Mouse (Mus musculus) cerebellum, adult 8-10 months (tissue): ENCODE results near the gene Sult2a4.
"Not testable (repeated sequence)": the region's sequence is repeated elsewhere in the genome, so short reads cannot be mapped to it uniquely, and the experiment has no call there.

Source experiments
- DNase-seq: peaks from one replicate; pipeline ENCODE4 v3.0.0; 2022

Gene Sult2a4

DNA sequence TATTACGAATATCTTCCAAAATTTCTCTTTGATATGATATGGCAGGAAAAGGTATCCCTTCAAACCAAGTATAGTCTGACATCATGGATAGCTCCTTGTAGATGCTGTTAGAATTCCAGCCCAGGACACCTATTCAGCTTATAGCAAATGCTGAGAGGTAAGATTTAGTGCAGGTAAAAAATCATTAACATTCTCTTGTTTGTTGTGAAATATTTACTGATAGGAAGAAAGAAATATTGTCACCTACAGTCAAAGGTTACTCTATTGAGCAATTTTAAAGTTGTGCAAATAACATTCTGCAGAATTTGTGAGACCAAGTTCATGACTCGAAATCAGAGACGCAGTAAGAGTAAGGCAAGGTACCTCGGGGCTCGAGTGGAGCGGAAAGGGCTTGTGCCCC, at the start of gene Sult2a4:
Sult2a4 (minus strand) TSS at position 101 of the 400 bp plus-strand sequence.
- DNase-seq, result not testable (repeated sequence)

- not testable (repeated sequence) for DNase-seq
Measured at GRCm38 (mm10) chr7:14030831-14031230, 41.4 kb upstream of the Sult2a4 start.

GRCm38 (mm10) chr7:14013083-14013482, 23.7 kb upstream of the Sult2a4 start:
- DNase-seq, result no peak

DNA sequence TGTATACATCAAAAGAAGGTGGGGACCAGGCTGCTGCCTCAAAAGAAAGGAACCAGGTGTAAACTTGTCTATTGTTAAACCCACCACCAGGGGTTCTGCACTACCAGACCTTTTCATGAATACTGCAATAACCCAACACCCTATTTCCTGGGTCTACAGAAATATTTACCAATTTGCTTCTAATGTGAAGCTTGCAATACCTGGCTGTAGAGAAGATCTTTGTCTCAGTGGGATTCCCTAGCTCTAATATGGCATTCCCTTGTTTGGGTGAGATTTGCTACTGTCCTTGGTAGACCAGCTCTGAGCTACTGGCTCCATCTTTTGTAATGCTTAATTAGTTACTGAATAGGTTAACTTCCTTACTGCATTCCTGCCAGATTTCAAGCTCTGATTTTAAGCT, 21.3 kb upstream of the Sult2a4 start:
- DNase-seq, result not testable (repeated sequence)
